ENCODE assay signal across 20 mouse cellular contexts in the genomic region with DNA sequence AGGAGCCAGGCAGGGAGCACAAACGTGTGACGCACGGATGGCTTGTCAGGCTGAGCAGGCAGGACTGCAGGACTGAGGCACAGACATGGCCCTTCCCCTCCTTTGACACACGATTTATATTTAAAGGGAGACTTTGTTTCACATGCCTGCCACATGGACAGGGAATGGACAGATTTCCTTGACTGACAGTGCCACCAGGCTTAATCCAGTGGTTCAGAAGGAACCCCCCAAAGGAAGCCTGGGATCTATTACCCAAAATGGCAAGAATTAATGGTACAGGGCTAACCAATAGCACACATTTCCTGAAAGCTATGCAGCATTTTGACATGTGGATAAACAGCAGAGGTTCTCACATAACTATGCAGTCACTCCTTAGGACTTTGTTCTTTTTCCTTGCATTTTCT.
DNase-seq lines count a peak whose midpoint lies in the region; ATAC-seq and TF ChIP-seq lines count a peak whose summit lies in the region.
"Had no signal": no experiment of that assay in that cellular context is flagged by ENCODE, and none has a peak within 500 bp of the region (broad histone marks: within the 10 kb centered on the region; RNA-seq: fewer than 3 reads in every experiment).

No protein-coding gene starts in this region.

- no peaks in the 10 kb centered on the region for H3K9me3 ChIP-seq in lung, embryonic 16.5 days (ENCODE audit: control insufficient read depth, low read length)
- no peaks in the 10 kb centered on the region for H3K9me3 ChIP-seq in midbrain, embryonic 15.5 days
- H3K9me3 ChIP-seq: forebrain, embryonic 15.5 days; heart, embryonic 12.5 days; hindbrain, embryonic 15.5 days; limb, embryonic 12.5 days; liver, embryonic 13.5 days had no signal

- 23% methylated on average over 4 of the region's 4 CpGs for WGBS in lung, embryonic 16.5 days
- WGBS in midbrain, embryonic 15.5 days = 20% methylated on average over 4 of the region's 4 CpGs
- WGBS in cerebellum, adult 2 months = 44% methylated on average over 4 of the region's 4 CpGs

- TF ChIP-seq POLR2A in cerebellum, adult 2 months (IDR thresholded peaks at IDR 0.05; ENCODE audit: borderline replicate concordance, insufficient read depth, low read length) = no peak

- no peaks in the 10 kb centered on the region for H3K27me3 ChIP-seq in lung, embryonic 16.5 days (ENCODE audit: control insufficient read depth, insufficient read depth, low read depth, low read length)
- no peaks in the 10 kb centered on the region for H3K27me3 ChIP-seq in midbrain, embryonic 15.5 days (replicated peaks)
- no peaks in the 10 kb centered on the region for H3K27me3 ChIP-seq in cerebellum, adult 2 months (ENCODE audit: control insufficient read depth, insufficient read depth, low read length)
- H3K27me3 ChIP-seq: forebrain, embryonic 15.5 days; heart, embryonic 12.5 days; limb, embryonic 12.5 days; liver, embryonic 13.5 days had no signal

- ATAC-seq in lung, embryonic 16.5 days (ENCODE audit: low read depth) = peak; percentile 47; the same call in 1 of the 2 replicates
- 0 out of 2 replicates have a peak, but pooled peaks have one; percentile 50 for ATAC-seq in midbrain, embryonic 15.5 days (replicated peaks)
- ATAC-seq: forebrain, embryonic 15.5 days; intestine, postnatal 0 days had no signal

- H3K4me1 ChIP-seq in lung, embryonic 16.5 days (replicated peaks; ENCODE audit: control insufficient read depth, insufficient read depth, low read length) = no peaks in the 10 kb centered on the region
- H3K4me1 ChIP-seq in midbrain, embryonic 15.5 days = no peaks in the 10 kb centered on the region
- no peaks in the 10 kb centered on the region for H3K4me1 ChIP-seq in cerebellum, adult 2 months (ENCODE audit: control insufficient read depth, insufficient read depth, low read length)
- H3K4me1 ChIP-seq: hindbrain, embryonic 15.5 days; liver, embryonic 13.5 days had no signal

- no peak overlapping the region for H3K4me3 ChIP-seq in lung, embryonic 16.5 days (ENCODE audit: low read length)
- no peak overlapping the region for H3K4me3 ChIP-seq in midbrain, embryonic 15.5 days
- no peak overlapping the region for H3K4me3 ChIP-seq in cerebellum, adult 2 months (replicated peaks; ENCODE audit: insufficient read depth, low read depth, low read length)
- H3K4me3 ChIP-seq: erythroblast, embryonic 14.5 days; forebrain, embryonic 15.5 days; heart, embryonic 12.5 days; hindbrain, embryonic 15.5 days; layer of hippocampus, adult 2 months; limb, embryonic 12.5 days; liver, embryonic 13.5 days had no signal

- H3K36me3 ChIP-seq in lung, embryonic 16.5 days (ENCODE audit: control insufficient read depth, insufficient read depth, low read length) = no peaks in the 10 kb centered on the region
- no peaks in the 10 kb centered on the region for H3K36me3 ChIP-seq in midbrain, embryonic 15.5 days (replicated peaks)
- H3K36me3 ChIP-seq: forebrain, embryonic 15.5 days; heart, embryonic 12.5 days; hindbrain, embryonic 15.5 days; limb, embryonic 12.5 days; liver, embryonic 13.5 days had no signal

- H3K9ac ChIP-seq in lung, embryonic 16.5 days (ENCODE audit: low read length) = no peak overlapping the region
- H3K9ac ChIP-seq in midbrain, embryonic 15.5 days = no peak overlapping the region
- H3K9ac ChIP-seq: forebrain, embryonic 15.5 days; heart, embryonic 12.5 days; hindbrain, embryonic 15.5 days; limb, embryonic 12.5 days; liver, embryonic 13.5 days had no signal

- H3K27ac ChIP-seq in lung, embryonic 16.5 days (ENCODE audit: low read length) = no peak overlapping the region
- no peak overlapping the region for H3K27ac ChIP-seq in midbrain, embryonic 15.5 days
- H3K27ac ChIP-seq in cerebellum, adult 2 months (ENCODE audit: insufficient read depth, low read length) = no peak overlapping the region
- H3K27ac ChIP-seq: forebrain, embryonic 15.5 days; hindbrain, embryonic 15.5 days; layer of hippocampus, adult 2 months; limb, embryonic 12.5 days; liver, embryonic 13.5 days had no signal

- no peak for TF ChIP-seq CTCF in cerebellum, adult 2 months (IDR thresholded peaks at IDR 0.05; ENCODE audit: borderline replicate concordance, insufficient read depth, low read depth, low read length)

- H3K4me2 ChIP-seq in lung, embryonic 16.5 days (ENCODE audit: low read depth, low read length) = no peak overlapping the region
- H3K4me2 ChIP-seq in midbrain, embryonic 15.5 days = no peak overlapping the region
- H3K4me2 ChIP-seq: forebrain, embryonic 15.5 days; heart, embryonic 12.5 days; hindbrain, embryonic 15.5 days; limb, embryonic 12.5 days; liver, embryonic 13.5 days had no signal

- DNase-seq in embryo, embryonic 10 days (ENCODE audit: low spot score) = peak; percentile 42
- DNase-seq in embryo, embryonic 9.5 days (ENCODE audit: extremely low spot score) = no peak
- no peak for DNase-seq in lung, postnatal 10 days
- peak; percentile 19 for DNase-seq in forelimb bud, embryonic 11.5 days (ENCODE audit: low read depth, low spot score)
- DNase-seq in cerebellum, adult 2 months = no peak
- no peak for DNase-seq in cerebellum, postnatal 14 days
- DNase-seq: adrenal gland, adult 2 months; cerebellum, adult 11 months; liver, embryonic 13.5 days; lung, postnatal 36 days; thymus, postnatal 14 days had no signal

Comparison
In these comparisons a context has a peak if more than half of its experiments do, and no peak if none do; other contexts are left out.
1. DNase-seq: peak in embryo, embryonic 10 days (single experiment) and forelimb bud, embryonic 11.5 days (single experiment); none in embryo, embryonic 9.5 days (single experiment), lung, postnatal 10 days (single experiment), cerebellum, adult 2 months (0 of 2) and cerebellum, postnatal 14 days (0 of 2).